8 mouse cellular contexts compared by ENCODE assay signal in genomic region chr7:78846066-78846716, GRCm38 (mm10). TPM values are rescaled to one million over a fixed set of nuclear protein-coding genes. Genes with fewer than 3 reads are reported as not detected.
DNase-seq lines count a peak whose midpoint lies in the region; ATAC-seq lines count a peak whose summit lies in the region.

No protein-coding gene starts in this region.

- no peaks in the 10 kb centered on the region for H3K27me3 ChIP-seq in kidney, embryonic 15.5 days
- H3K27me3 ChIP-seq in hindbrain, embryonic 14.5 days (ENCODE audit: control insufficient read depth, insufficient read depth, low read length): 0 out of 2 replicates have a peak, but pooled peaks cover 3% of the 10 kb centered on the region
- no peaks in the 10 kb centered on the region for H3K27me3 ChIP-seq in midbrain, embryonic 16.5 days (ENCODE audit: control insufficient read depth, insufficient read depth, low read depth, low read length)

- H3K27ac ChIP-seq in kidney, embryonic 15.5 days: peak overlapping the region; percentile 81
- no peak overlapping the region for H3K27ac ChIP-seq in brown adipose tissue, adult 24 weeks (replicated peaks; ENCODE audit: low read depth, low read length)
- peak overlapping the region; percentile 83 for H3K27ac ChIP-seq in hindbrain, embryonic 14.5 days
- H3K27ac ChIP-seq in midbrain, embryonic 16.5 days (ENCODE audit: low read length): peak overlapping the region; percentile 88

- H3K36me3 ChIP-seq in kidney, embryonic 15.5 days: peaks cover 28% of the 10 kb centered on the region
- H3K36me3 ChIP-seq in hindbrain, embryonic 14.5 days (replicated peaks; ENCODE audit: control insufficient read depth, insufficient read depth): peaks cover 27% of the 10 kb centered on the region
- H3K36me3 ChIP-seq in midbrain, embryonic 16.5 days (ENCODE audit: control insufficient read depth, insufficient read depth, low read length): peaks cover 10% of the 10 kb centered on the region

- peaks cover 12% of the 10 kb centered on the region for H3K4me1 ChIP-seq in kidney, embryonic 15.5 days
- peaks cover 2% of the 10 kb centered on the region; the same call in 1 of the 2 replicates for H3K4me1 ChIP-seq in brown adipose tissue, adult 24 weeks (ENCODE audit: control insufficient read depth, insufficient read depth, insufficient read length, low read length)
- H3K4me1 ChIP-seq in hindbrain, embryonic 14.5 days (replicated peaks; ENCODE audit: control insufficient read depth, insufficient read depth, low read length): peaks cover 9% of the 10 kb centered on the region
- H3K4me1 ChIP-seq in midbrain, embryonic 16.5 days (ENCODE audit: control insufficient read depth, insufficient read depth, low read length): peaks cover 12% of the 10 kb centered on the region

- intact Hi-C loops in left cerebral cortex, postnatal 14 days (cut with DNase I): loop anchor here (5.0 kb wide), 2 partner anchors 36 to 49 kb away; no protein-coding TSS in a partner anchor

- no peaks in the 10 kb centered on the region for H3K9me3 ChIP-seq in kidney, embryonic 15.5 days (replicated peaks)
- H3K9me3 ChIP-seq in hindbrain, embryonic 14.5 days (ENCODE audit: control insufficient read depth, low read length): no peaks in the 10 kb centered on the region
- H3K9me3 ChIP-seq in midbrain, embryonic 16.5 days (replicated peaks; ENCODE audit: control insufficient read depth, low read length, poor library complexity, severe bottlenecking): no peaks in the 10 kb centered on the region

- DNase-seq in kidney, postnatal 10 days: no peak
- no peak for DNase-seq in hindbrain, embryonic 14.5 days (ENCODE audit: low spot score)
- no peak for DNase-seq in right cerebral cortex, postnatal 36 days (ENCODE audit: low spot score in 2 of 2)
- DNase-seq in cerebellum, adult 18-20 months: no peak
- DNase-seq in left cerebral cortex, postnatal 14 days (ENCODE audit: low spot score in 2 of 2): no peak

- peak overlapping the region; percentile 69 for H3K4me2 ChIP-seq in kidney, embryonic 15.5 days
- H3K4me2 ChIP-seq in hindbrain, embryonic 14.5 days (replicated peaks): peak overlapping the region; percentile 81
- peak overlapping the region; percentile 74 for H3K4me2 ChIP-seq in midbrain, embryonic 16.5 days (ENCODE audit: low read length)

- ATAC-seq in kidney, embryonic 15.5 days (replicated peaks; ENCODE audit: low FRiP score): no peak
- no peak for ATAC-seq in hindbrain, embryonic 14.5 days (ENCODE audit: low FRiP score)
- no peak for ATAC-seq in midbrain, embryonic 16.5 days

- H3K4me3 ChIP-seq in kidney, embryonic 15.5 days (replicated peaks): peak overlapping the region; percentile 86
- H3K4me3 ChIP-seq in brown adipose tissue, adult 24 weeks (ENCODE audit: insufficient read depth, low read depth, low read length): peak overlapping the region; percentile 89
- peak overlapping the region; percentile 91 for H3K4me3 ChIP-seq in hindbrain, embryonic 14.5 days (replicated peaks; ENCODE audit: low read length)
- peak overlapping the region; percentile 86 for H3K4me3 ChIP-seq in midbrain, embryonic 16.5 days (ENCODE audit: low read depth, low read length)

- peak overlapping the region; percentile 86 for H3K9ac ChIP-seq in kidney, embryonic 15.5 days
- H3K9ac ChIP-seq in hindbrain, embryonic 14.5 days: peak overlapping the region; percentile 90
- H3K9ac ChIP-seq in midbrain, embryonic 16.5 days (ENCODE audit: low read depth, low read length): peak overlapping the region; percentile 95

- WGBS in kidney, embryonic 15.5 days: 36% methylated on average over 12 of the region's 12 CpGs
- 34% methylated on average over 12 of the region's 12 CpGs for WGBS in hindbrain, embryonic 14.5 days
- 37% methylated on average over 12 of the region's 12 CpGs for WGBS in midbrain, embryonic 16.5 days

RNA-seq across cellular contexts. Expression of gene Det1, which starts 0.9 kb away (rescaled TPM):
- 18.5 and 19.1 TPM in 2 replicates for polyA plus RNA-seq in kidney, embryonic 15.5 days (2015; fragmentation: Nextera tagmentation; extraction: Ambion mirVana)
- 5.9 and 6.6 TPM in 2 replicates for polyA plus RNA-seq in brown adipose tissue, adult 24 weeks (2012; ENCODE audit: insufficient read depth, insufficient read length, missing spikeins)
- polyA plus RNA-seq in hindbrain, embryonic 14.5 days (2014; fragmentation: Nextera tagmentation; extraction: Ambion mirVana): 12.7 and 13.5 TPM in 2 replicates
- 14.0 and 14.1 TPM in 2 replicates for polyA plus RNA-seq in midbrain, embryonic 16.5 days (2015; fragmentation: Nextera tagmentation; extraction: Ambion mirVana)
- total RNA-seq in left cerebral cortex, postnatal 14 days (2021): 1 to 10 TPM; 4.8 to 5.7 TPM

RNA-seq across cellular contexts. Expression of gene Aen, which starts 49.5 kb away (rescaled TPM):
- 47.1 and 47.9 TPM in 2 replicates for polyA plus RNA-seq in kidney, embryonic 15.5 days (2015; fragmentation: Nextera tagmentation; extraction: Ambion mirVana)
- 8.5 and 20.2 TPM in 2 replicates for polyA plus RNA-seq in brown adipose tissue, adult 24 weeks (2012; ENCODE audit: insufficient read depth, insufficient read length, missing spikeins)
- 42.0 and 44.1 TPM in 2 replicates for polyA plus RNA-seq in hindbrain, embryonic 14.5 days (2014; fragmentation: Nextera tagmentation; extraction: Ambion mirVana)
- polyA plus RNA-seq in midbrain, embryonic 16.5 days (2015; fragmentation: Nextera tagmentation; extraction: Ambion mirVana): 48.5 and 54.0 TPM in 2 replicates
- total RNA-seq in left cerebral cortex, postnatal 14 days (2021): 10 to 100 TPM; 22.3 to 24.0 TPM
